Mouse (Mus musculus) limb, embryonic 12.5 days (tissue): ENCODE measurements around the gene Gm17019. TPM values are rescaled to one million over a fixed set of nuclear protein-coding genes. Genes with fewer than 3 reads are reported as not detected.
A peak's percentile ranks its signal among the peaks of the same experiment; 100 is the strongest.
"Not testable (repeated sequence)": the region's sequence is repeated elsewhere in the genome, so short reads cannot be mapped to it uniquely, and the experiment has no call there.

Source experiments
- ATAC-seq: fragments of 200-750 bp; cut with Nextera tagmentation; 2 replicates; pipeline ENCODE4 v1.8.0; 2017; ENCODE audit warnings: low read depth, moderate TSS enrichment; ENCODE audit not compliant: insufficient number of reproducible peaks, insufficient read depth, low FRiP score, low TSS enrichment
- H3K27ac ChIP-seq: fragments of 300-500 bp; sonication (generic); 2 replicates; pipeline ENCODE4 v1.5.1; 2016; ENCODE audit warnings: mild to moderate bottlenecking, moderate library complexity
- H3K27me3 ChIP-seq: fragments of 300-500 bp; sonication (generic); 2 replicates; pipeline ENCODE4 v1.6.1; 2016; ENCODE audit warnings: mild to moderate bottlenecking, moderate library complexity
- H3K36me3 ChIP-seq: fragments of 300-500 bp; sonication (generic); 2 replicates; pipeline ENCODE4 v1.6.1; 2016; ENCODE audit warnings: mild to moderate bottlenecking, moderate library complexity
- H3K4me1 ChIP-seq: fragments of 300-500 bp; sonication (generic); replicated peaks from 2 replicates; pipeline ENCODE4 v1.6.1; 2016
- H3K4me2 ChIP-seq: fragments of 300-500 bp; sonication (generic); 2 replicates; pipeline ENCODE4 v1.6.1; 2016; ENCODE audit warnings: mild to moderate bottlenecking, moderate library complexity
- H3K4me3 ChIP-seq: fragments of 300-500 bp; sonication (generic); replicated peaks from 2 replicates; pipeline ENCODE4 v1.5.1; 2016; ENCODE audit warnings: mild to moderate bottlenecking
- H3K9ac ChIP-seq: fragments of 300-500 bp; sonication (generic); replicated peaks from 2 replicates; pipeline ENCODE4 v1.6.1; 2016; ENCODE audit warnings: mild to moderate bottlenecking, moderate library complexity
- H3K9me3 ChIP-seq: fragments of 300-500 bp; sonication (generic); 2 replicates; pipeline ENCODE4 v1.6.1; 2016; ENCODE audit warnings: mild to moderate bottlenecking, moderate library complexity
- WGBS: fragments of 180-500 bp; shearing (Covaris S2); methylation state at CpG from one replicate; pipeline ENCODE4 v1.1.7; 2016; 5-methylcytosine and 5-hydroxymethylcytosine counted together
- polyA plus RNA-seq: library from polyadenylated mRNA; unstranded; fragments of >200 nt; fragmentation: Nextera tagmentation; extraction: Ambion mirVana; gene quantifications from 2 replicates; pipeline ENCODE4 v1.2.1, GENCODE M21; 2016

The Gm17019 gene
- polyA plus RNA-seq, 1 experiment from 2014 or later: not detected

GRCm38 (mm10) chr5:14990375-14991158 lies 42.2 kb downstream of the Gm17019 start:
- WGBS: 75% methylated on average over 8 of the region's 8 CpGs
- not testable (repeated sequence) for H3K36me3 ChIP-seq, ATAC-seq, H3K4me2 ChIP-seq, H3K4me1 ChIP-seq, H3K27ac ChIP-seq, H3K4me3 ChIP-seq, H3K9ac ChIP-seq, H3K27me3 ChIP-seq
- peaks cover 27% of the 10 kb centered on the region for H3K9me3 ChIP-seq

GRCm38 (mm10) chr5:14986649-14987387 lies 46.0 kb downstream of the Gm17019 start:
- not testable (repeated sequence) for H3K4me2 ChIP-seq, H3K27me3 ChIP-seq, H3K4me1 ChIP-seq, H3K27ac ChIP-seq, H3K36me3 ChIP-seq, H3K9ac ChIP-seq, H3K4me3 ChIP-seq
- 46% methylated on average over 6 of the region's 6 CpGs for WGBS
- H3K9me3 ChIP-seq: peaks cover 26% of the 10 kb centered on the region
- peak; percentile 47; the same call in 1 of the 2 replicates for ATAC-seq

Other genes with a start within 250 kb of the Gm17019 start
- not detected in 2 replicates for gene Gm9758, start 118.1 kb downstream of the Gm17019 start, polyA plus RNA-seq
- gene Speer4e, start 94.6 kb downstream of the Gm17019 start, polyA plus RNA-seq: not detected in 2 replicates
- not detected in 2 replicates for gene Gm10354, start 54.1 kb downstream of the Gm17019 start, polyA plus RNA-seq